Mouse (Mus musculus) neutrophil, adult 83 days (primary cell): ENCODE measurements around the gene Cox15. TPM values are rescaled to one million over a fixed set of nuclear protein-coding genes. Genes with fewer than 3 reads are reported as not detected.

Source experiments
- total RNA-seq, 2 experiments: library from RNA; stranded (reverse); gene quantifications; one replicate each; pipeline ENCODE4 v1.2.4; 2023

Gene Cox15
- 10 to 100 TPM; 13.2 to 13.3 TPM for total RNA-seq

DNA sequence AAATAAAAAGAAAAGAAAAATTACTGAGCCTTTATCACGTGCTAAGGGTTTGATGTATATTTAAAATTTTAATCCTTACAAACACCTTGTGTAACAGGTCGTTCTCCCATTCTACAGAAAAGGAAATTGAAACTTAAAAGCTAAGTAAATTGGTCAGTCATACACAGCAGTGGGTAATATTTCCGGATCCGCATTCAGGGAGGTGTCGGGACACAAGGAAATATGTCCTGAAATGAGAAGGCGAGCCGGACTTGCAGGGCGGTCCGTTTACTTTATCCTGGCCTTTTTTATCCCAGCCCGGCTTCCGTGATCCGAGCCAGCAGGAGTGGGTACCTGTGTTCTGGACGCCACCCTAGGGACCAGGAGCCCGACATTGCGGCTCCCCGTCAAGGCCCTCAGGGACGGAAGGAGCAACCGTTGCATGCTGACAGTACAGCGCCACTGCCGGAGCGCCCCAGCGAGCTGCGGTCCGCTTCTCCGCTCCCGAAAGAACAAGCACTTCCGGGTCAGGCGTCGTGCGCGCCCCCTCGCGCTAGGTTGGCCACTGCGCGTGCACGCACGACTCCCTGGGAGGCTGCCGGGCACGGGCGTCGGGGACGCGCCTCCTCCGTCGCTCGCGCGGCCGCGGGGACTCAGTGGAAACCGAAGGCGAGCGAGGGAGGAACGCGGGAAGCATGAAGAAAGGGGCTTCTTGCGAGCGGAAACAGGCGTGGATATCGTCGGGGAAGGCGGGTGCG is at the start of gene Cox15, which contains the start of gene Cutc:
Cox15 (minus strand) TSS at position 512 of the 737 bp plus-strand sequence.
Cutc (plus strand) TSS at position 508 of the 737 bp plus-strand sequence.

DNA sequence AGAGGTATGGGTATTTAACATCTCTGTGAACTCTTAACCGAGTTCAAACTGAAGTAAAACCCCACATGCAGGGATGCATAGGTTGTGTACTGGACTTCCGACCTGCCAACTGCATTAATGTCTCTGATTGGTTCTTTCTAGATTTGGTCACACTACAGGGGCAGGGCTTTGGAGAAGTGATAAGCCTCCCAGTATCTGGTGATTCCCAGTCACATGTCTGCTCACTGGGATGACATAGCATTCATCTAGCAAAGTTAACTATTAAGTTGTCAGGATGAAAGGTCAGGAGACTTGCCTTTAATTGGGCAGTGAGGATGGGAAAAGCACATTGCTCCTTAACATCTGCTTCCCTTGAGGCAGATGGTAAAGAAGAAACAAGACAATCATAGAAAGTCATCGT is 29.2 kb upstream of the Cox15 start, which contains the start of gene Abcc2:
Abcc2 (plus strand) TSS at position 213 of the 400 bp plus-strand sequence.

GRCm38 (mm10) chr19:43689419-43690246 is 63.2 kb downstream of the Cox15 start, which contains the start of gene Entpd7:
TSS of gene Entpd7 (plus strand) at chr19:43689672.

Other genes starting within 250 kb of the Cox15 start
- gene Got1, start 228.4 kb downstream of the Cox15 start, total RNA-seq, result 10 to 100 TPM; 19.0 to 23.4 TPM
- not detected for gene Nkx2-3, start 140.7 kb downstream of the Cox15 start, total RNA-seq
- 10 to 100 TPM; 52.0 to 52.2 TPM for gene Slc25a28, start 78.1 kb downstream of the Cox15 start, total RNA-seq
- 10 to 100 TPM; 23.5 to 24.7 TPM for gene Entpd7, start 63.3 kb downstream of the Cox15 start, total RNA-seq
- 1 to 10 TPM; 8.3 to 9.1 TPM for gene Cutc, start within 50 bp of the Cox15 start, total RNA-seq
- 1 to 10 TPM in 1 of 2 experiments, under 1 TPM in 1; 0.75 to 2.3 TPM for gene Abcc2, start 29.2 kb upstream of the Cox15 start, total RNA-seq
- gene Dnmbp, start 187.2 kb upstream of the Cox15 start, total RNA-seq, result 10 to 100 TPM; 18.9 to 19.0 TPM
- gene Cpn1, start 233.6 kb upstream of the Cox15 start, total RNA-seq, result not detected